Mouse (Mus musculus) erythroid progenitor cell, adult 5-6 weeks (primary cell): ENCODE data around the gene Gm21719. TPM values are rescaled to one million over a fixed set of nuclear protein-coding genes. Genes with fewer than 3 reads are reported as not detected.
"Not testable (repeated sequence)": the region's sequence is repeated elsewhere in the genome, so short reads cannot be mapped to it uniquely, and the experiment has no call there.

Experiments used
- ATAC-seq: replicated peaks from 2 replicates; pipeline ENCODE4 v1.8.0; 2016; ENCODE audit warnings: moderate number of reproducible peaks, mild to moderate bottlenecking, moderate TSS enrichment, inconsistent platforms; ENCODE audit not compliant: poor library complexity, low FRiP score, severe bottlenecking
- total RNA-seq, 2 experiments: library from RNA; stranded (forward) in 1 of 2; stranded (reverse) in 1 of 2; fragments of 150-400 nt in 1 of 2; fragments of 186-747, 209-891 nt in 1 of 2; gene quantifications; 2 replicates each; pipeline versions ENCODE4 v1.2.3 to v1.2.4; 2015 to 2017; ENCODE audit warnings: low replicate concordance in 2 of 2

Gm21719 gene
- total RNA-seq (2015; ENCODE audit: low replicate concordance) (not detected in 2 replicates), total RNA-seq (2017; ENCODE audit: low replicate concordance) (not detected in 2 replicates)

GRCm38 (mm10) chrY:6682772-6683171 is at the start of gene Gm21719:
TSS of gene Gm21719 (minus strand) at chrY:6682872.
- not testable (repeated sequence) for ATAC-seq

Other genes starting within 250 kb of the Gm21719 start
- not detected in 2 replicates for gene Gm28919, start 99.3 kb downstream of the Gm21719 start, total RNA-seq (2015; ENCODE audit: low replicate concordance)
- gene Gm28919, start 99.3 kb downstream of the Gm21719 start, total RNA-seq (2017; ENCODE audit: low replicate concordance): not detected in 2 replicates
- not detected in 2 replicates for gene Gm20830, start 235.4 kb upstream of the Gm21719 start, total RNA-seq (2015; ENCODE audit: low replicate concordance)
- gene Gm20830, start 235.4 kb upstream of the Gm21719 start, total RNA-seq (2017; ENCODE audit: low replicate concordance): not detected in 2 replicates